Mouse (Mus musculus) forebrain, embryonic 13.5 days (tissue): Measurements from ENCODE around the gene Pomp. TPM values are rescaled to one million over a fixed set of nuclear protein-coding genes. Genes with fewer than 3 reads are reported as not detected.
A peak's percentile ranks its signal among the peaks of the same experiment; 100 is the strongest.
"Not testable (repeated sequence)": the region's sequence is repeated elsewhere in the genome, so short reads cannot be mapped to it uniquely, and the experiment has no call there.

Source experiments
- ATAC-seq: fragments of 200-750 bp; cut with Nextera tagmentation; 2 replicates; pipeline ENCODE4 v1.8.0; 2017
- H3K27ac ChIP-seq: fragments of 300-500 bp; sonication (generic); 2 replicates; pipeline ENCODE4 v1.5.1; 2015; ENCODE audit warnings: inconsistent platforms, mild to moderate bottlenecking, moderate library complexity
- H3K27me3 ChIP-seq: fragments of 300-500 bp; sonication (generic); 2 replicates; pipeline ENCODE4 v1.6.1; 2015; ENCODE audit warnings: mild to moderate bottlenecking, inconsistent platforms
- H3K36me3 ChIP-seq: fragments of 300-500 bp; sonication (generic); 2 replicates; pipeline ENCODE4 v1.6.1; 2015; ENCODE audit warnings: mild to moderate bottlenecking, inconsistent platforms; ENCODE audit not compliant: poor library complexity, severe bottlenecking
- H3K4me1 ChIP-seq: fragments of 300-500 bp; sonication (generic); 2 replicates; pipeline ENCODE4 v1.6.1; 2015; ENCODE audit warnings: inconsistent platforms
- H3K4me2 ChIP-seq: fragments of 300-500 bp; sonication (generic); 2 replicates; pipeline ENCODE4 v1.6.1; 2015; ENCODE audit warnings: inconsistent platforms, mild to moderate bottlenecking, moderate library complexity
- H3K4me3 ChIP-seq: fragments of 300-500 bp; sonication (generic); 2 replicates; pipeline ENCODE4 v1.5.1; 2015; ENCODE audit warnings: mild to moderate bottlenecking, inconsistent platforms
- H3K9ac ChIP-seq: fragments of 300-500 bp; sonication (generic); 2 replicates; pipeline ENCODE4 v1.6.1; 2015; ENCODE audit warnings: mild to moderate bottlenecking, inconsistent platforms
- H3K9me3 ChIP-seq: fragments of 300-500 bp; sonication (generic); replicated peaks from 2 replicates; pipeline ENCODE4 v1.6.1; 2016; ENCODE audit warnings: inconsistent platforms
- WGBS: fragments of 180-500 bp; shearing (Covaris S2); methylation state at CpG from one replicate; pipeline ENCODE4 v1.1.7; 2015; 5-methylcytosine and 5-hydroxymethylcytosine counted together
- polyA plus RNA-seq: library from polyadenylated mRNA; unstranded; fragments of >200 nt; fragmentation: Nextera tagmentation; extraction: Ambion mirVana; gene quantifications from 2 replicates; pipeline ENCODE4 v1.2.1, GENCODE M21; 2015

The Pomp gene
- polyA plus RNA-seq, 1 experiment from 2014 or later: 585 TPM

DNA sequence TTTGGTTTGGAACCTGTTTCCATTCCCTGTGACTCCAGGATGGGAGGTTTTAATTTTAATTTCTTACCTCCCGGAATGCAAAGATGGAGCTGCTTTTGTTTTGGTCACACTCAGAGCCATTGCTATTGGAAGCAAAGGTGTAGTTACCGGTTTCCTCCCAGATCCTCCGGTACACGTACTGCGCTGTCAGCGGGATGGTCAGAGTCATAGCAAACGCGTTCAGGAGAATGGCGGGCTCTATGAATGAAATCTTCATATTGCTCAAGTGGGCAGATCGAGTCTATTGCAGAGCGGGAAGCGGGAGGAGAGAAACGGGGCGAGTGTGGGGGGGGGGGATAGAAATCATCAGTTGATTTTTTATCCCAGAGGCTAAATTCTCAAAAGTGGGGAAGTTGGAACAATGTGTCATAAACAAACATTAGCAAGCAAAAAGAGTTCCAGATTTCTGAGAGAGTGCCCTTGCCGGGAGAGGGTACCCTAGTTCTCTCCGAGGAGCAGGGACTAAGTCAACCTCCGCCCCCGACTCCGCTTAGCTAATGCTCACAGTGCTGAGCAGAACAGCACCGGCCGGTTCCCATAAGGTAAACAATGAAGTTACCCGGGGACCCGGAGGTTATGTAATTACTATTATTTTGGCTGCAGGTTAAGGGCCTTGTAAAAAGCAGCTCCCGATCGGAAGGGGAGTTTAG lies 33.6 kb downstream of the Pomp start:
- 2% methylated on average over 25 of the region's 25 CpGs for WGBS
- peaks cover 18% of the 10 kb centered on the region for H3K27me3 ChIP-seq
- ATAC-seq: peak; percentile 48
- H3K36me3 ChIP-seq: no peaks in the 10 kb centered on the region
- H3K4me3 ChIP-seq: peak overlapping the region; percentile 60
- peak overlapping the region; percentile 60 for H3K9ac ChIP-seq
- H3K27ac ChIP-seq: no peak overlapping the region
- peaks cover 21% of the 10 kb centered on the region; the same call in 1 of the 2 replicates for H3K4me1 ChIP-seq
- no peaks in the 10 kb centered on the region for H3K9me3 ChIP-seq
- H3K4me2 ChIP-seq: peak overlapping the region; percentile 89

DNA sequence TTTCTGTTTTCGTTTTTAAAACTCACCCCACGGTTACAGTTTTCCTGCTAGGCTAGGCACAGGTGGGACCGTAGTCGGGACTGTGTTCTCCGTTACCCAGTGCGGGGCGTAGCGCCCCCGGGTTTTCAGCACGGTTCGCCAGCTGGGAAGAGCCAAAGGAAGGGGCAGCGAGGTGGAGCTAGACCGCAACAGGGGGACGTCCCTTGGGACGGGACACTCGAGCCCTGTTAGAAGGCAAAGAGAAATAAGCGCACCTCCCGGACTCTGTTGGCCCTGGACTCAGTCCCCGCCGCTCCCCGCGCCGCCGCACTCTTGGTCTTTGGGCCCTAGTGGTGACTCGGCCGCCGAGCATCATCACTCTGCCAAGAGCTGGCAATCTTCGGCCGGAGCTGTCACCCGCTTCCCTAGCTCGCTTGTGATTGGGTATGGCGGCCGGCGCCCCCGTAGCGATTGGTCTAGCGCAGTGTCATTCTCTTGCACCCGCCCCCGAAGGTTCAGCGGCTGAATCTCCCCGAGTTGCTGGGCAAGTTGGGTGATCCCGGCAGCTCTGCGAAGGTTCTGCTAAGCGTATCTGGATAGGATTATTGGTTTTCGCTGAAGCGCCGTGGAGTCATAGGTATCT lies 34.3 kb downstream of the Pomp start, which contains the start of gene Slc46a3:
Gene Slc46a3 (minus strand): TSS at position 361 of the 622 bp plus-strand sequence.
- Histone ChIP-seq H3K27ac (no peak within 1 kb of the TSS), H3K9me3 (no peaks in the 10 kb centered on the region), H3K27me3 (peaks cover 18% of the 10 kb centered on the region), H3K4me1 (peaks cover 21% of the 10 kb centered on the region; the same call in 1 of the 2 replicates), H3K4me3 (peak within 1 kb of the TSS; percentile 60), H3K9ac (peak within 1 kb of the TSS; percentile 60), H3K4me2 (peak within 1 kb of the TSS; percentile 89), H3K36me3 (no peaks in the 10 kb centered on the region)
- WGBS: under 1% methylated on average over 47 of the region's 47 CpGs
- peak; percentile 99 for ATAC-seq

DNA sequence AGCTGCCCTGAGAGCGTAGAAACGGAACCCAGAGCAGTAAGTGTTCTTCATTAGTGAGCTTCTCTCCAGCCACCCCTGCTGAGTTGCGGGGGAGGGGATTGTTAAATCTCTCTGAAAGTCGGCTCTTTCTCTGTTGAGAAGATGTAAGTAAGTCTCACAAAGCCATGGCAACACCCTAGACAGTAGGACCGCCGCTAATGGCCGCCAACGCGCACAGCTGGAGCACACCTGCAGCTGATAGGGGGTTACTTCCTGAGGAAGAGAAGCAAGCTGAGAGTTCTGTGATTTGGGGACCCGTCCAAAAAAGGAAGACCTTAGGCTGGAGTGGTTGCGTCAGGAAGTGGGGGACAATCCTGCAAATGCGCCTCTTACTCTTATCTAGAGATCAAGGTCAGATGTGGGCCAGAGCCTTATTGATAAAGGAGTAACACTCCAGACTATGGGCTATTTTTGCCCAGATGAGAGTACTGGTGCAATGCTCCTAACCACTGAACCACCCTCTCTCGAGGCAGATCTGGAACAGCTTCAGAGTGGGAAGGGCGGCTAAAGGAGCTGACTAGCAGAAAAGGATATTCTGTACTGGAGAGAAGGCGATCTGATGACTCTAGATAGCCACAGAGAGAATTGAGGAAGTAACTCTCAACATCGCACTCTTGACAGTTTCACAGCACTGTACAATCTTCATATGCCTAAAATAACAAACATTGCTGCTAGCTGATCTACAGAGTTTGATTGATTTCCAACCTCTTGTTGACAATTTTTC lies 35.4 kb downstream of the Pomp start:
- Histone ChIP-seq H3K36me3 (no peaks in the 10 kb centered on the region), H3K4me3 (peak overlapping the region; percentile 60), H3K4me2 (peak overlapping the region; percentile 89), H3K9ac (no peak overlapping the region), H3K9me3 (no peaks in the 10 kb centered on the region), H3K27me3 (peaks cover 18% of the 10 kb centered on the region), H3K4me1 (peaks cover 21% of the 10 kb centered on the region; the same call in 1 of the 2 replicates), H3K27ac (no peak overlapping the region)
- ATAC-seq: no peak
- WGBS: 27% methylated on average over 16 of the region's 16 CpGs

DNA sequence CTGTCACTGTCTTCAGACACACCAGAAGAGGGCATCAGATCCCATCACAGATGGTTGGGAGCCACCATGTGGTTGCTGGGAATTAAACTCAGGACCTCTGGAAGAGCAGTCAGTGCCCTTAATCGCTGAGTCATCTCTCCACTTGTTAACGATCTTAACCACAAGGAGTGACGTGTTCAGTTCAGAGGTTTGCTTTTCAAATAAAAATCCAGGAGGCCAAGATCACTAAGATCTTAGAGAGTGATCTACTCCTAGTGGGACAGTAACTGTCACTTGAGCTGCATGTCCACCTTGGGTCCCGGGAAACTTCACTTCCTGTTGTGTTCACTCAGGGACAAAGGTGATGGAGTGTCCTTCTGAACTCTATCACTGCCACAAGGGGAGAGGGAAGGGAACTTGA lies 36.2 kb downstream of the Pomp start:
- H3K9me3 ChIP-seq, H3K27ac ChIP-seq, H3K36me3 ChIP-seq, H3K9ac ChIP-seq, H3K4me3 ChIP-seq, H3K4me2 ChIP-seq, ATAC-seq: not testable (repeated sequence)
- H3K4me1 ChIP-seq: peaks cover 21% of the 10 kb centered on the region; the same call in 1 of the 2 replicates
- H3K27me3 ChIP-seq: peaks cover 18% of the 10 kb centered on the region
- WGBS: 82% methylated on average over 4 of the region's 4 CpGs

DNA sequence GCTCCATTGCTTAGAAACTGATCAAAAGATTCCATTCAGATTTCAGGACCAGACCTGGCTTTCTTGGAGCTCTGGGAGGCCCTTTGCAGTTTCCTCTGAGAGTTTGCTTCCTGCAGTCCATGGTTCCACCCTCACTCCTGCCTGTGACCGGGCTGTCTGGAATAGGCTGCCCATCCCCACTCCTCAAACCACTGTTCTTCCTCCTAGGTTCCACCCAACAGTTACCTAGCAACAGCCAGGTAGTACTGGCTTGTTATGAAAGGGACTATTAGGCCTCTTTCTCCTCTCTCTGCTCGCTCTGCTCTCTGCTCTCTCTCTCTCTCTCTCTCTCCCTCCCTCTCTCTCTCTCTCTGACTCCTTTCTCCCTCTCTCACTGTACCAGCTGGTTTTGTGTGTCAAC lies 38.0 kb downstream of the Pomp start:
- H3K4me2 ChIP-seq: no peak overlapping the region
- H3K36me3 ChIP-seq: no peaks in the 10 kb centered on the region
- peaks cover 16% of the 10 kb centered on the region; the same call in 1 of the 2 replicates for H3K4me1 ChIP-seq
- no peak overlapping the region for H3K9ac ChIP-seq
- H3K9me3 ChIP-seq: no peaks in the 10 kb centered on the region
- no peak overlapping the region for H3K27ac ChIP-seq
- no peak for ATAC-seq
- H3K27me3 ChIP-seq: peaks cover 11% of the 10 kb centered on the region
- WGBS: 67% methylated on average over 2 of the region's 2 CpGs
- no peak overlapping the region for H3K4me3 ChIP-seq

DNA sequence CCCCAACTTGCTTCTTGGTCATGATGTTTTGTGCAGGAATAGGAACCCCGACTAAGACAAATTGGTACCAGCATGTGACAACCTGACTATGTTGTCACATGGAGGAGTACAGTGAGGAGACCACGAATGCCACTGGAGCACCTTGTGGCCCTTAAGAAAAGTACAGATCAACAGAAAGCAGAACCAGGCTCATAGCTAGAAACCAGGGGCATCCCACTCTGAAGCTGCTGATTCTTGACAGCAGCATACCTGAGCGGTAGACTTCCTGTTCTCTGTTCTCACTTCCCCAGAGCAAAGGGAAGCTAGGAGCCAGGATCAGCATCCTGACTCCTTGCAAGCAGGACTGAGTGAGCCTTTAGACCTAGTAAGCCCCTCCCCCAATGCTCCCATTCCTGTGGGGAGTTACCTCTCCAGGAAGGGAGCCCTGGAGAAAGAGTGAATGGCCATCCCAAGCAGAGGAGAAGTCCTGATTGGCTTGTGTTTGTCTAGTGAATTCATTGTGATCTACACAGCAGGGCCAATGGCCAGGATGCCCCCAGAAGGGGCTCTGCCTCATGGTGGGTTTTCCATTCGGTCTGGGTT lies 38.8 kb downstream of the Pomp start:
- no peaks in the 10 kb centered on the region for H3K9me3 ChIP-seq
- H3K36me3 ChIP-seq: no peaks in the 10 kb centered on the region
- 67% methylated on average over 4 of the region's 4 CpGs for WGBS
- H3K4me3 ChIP-seq: no peak overlapping the region
- no peak overlapping the region for H3K4me2 ChIP-seq
- H3K27ac ChIP-seq: no peak overlapping the region
- peaks cover 8% of the 10 kb centered on the region; the same call in 1 of the 2 replicates for H3K4me1 ChIP-seq
- no peak overlapping the region for H3K9ac ChIP-seq
- H3K27me3 ChIP-seq: peaks cover 7% of the 10 kb centered on the region
- no peak for ATAC-seq

DNA sequence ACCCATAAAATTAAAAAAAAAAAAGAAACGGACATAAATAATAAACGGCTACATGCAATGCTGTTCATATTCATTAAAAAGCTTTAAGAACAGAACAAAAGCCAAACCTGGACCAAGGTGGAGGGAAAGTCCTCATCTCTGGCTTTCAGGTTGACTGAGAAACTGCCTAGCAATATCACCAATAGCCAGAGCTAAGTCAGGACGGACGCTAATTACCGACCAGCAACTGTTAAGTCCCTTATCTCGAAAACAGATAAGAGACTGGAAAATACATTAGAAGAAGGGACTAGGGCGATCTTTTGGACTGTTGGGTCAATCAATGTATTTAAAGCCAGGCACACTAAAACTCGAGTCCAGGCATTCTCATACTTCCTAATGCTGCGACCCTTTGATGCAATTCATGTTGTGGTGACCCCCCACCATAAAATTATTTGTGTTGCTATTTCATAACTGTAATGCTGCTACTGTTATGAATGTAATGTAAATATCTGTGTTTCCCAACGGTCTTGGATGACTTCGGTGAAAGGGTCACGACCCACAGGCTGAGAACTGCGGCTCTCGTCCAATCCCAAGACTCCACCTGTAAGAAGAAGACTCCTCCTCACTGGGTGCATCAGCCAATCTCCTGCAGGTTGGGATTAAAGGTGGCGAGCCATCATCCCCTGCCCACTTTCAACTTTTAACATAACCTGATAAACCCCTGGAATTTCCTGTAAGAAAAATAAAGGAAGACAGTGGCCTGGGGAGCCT lies 41.9 kb downstream of the Pomp start:
- H3K4me3 ChIP-seq: no peak overlapping the region
- H3K9ac ChIP-seq: no peak overlapping the region
- H3K4me2 ChIP-seq: no peak overlapping the region
- no peak for ATAC-seq
- no peaks in the 10 kb centered on the region for H3K36me3 ChIP-seq
- H3K4me1 ChIP-seq: no peaks in the 10 kb centered on the region
- WGBS: 91% methylated on average over 15 of the region's 15 CpGs
- no peaks in the 10 kb centered on the region for H3K27me3 ChIP-seq
- H3K27ac ChIP-seq: no peak overlapping the region
- no peaks in the 10 kb centered on the region for H3K9me3 ChIP-seq

DNA sequence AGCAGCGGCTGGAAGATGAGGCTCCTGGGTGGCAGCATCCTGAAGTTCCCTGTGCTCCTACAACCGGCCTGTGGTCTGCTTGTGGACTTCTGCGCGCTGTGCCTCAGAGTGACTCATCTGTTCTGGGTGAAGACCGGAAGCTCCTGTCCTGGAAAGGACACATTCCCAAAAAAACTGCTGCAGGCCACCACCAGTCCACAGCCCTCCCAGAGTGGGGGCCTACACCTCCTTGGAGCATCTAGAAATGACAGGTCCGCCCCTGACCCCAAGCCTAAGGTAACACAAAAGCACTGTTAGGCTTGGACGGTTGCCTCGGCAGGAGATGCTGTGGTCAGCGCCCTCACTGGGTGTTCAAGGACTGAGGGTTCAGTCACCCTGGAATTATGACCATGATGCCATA lies 42.9 kb downstream of the Pomp start:
- Histone ChIP-seq H3K4me3 (no peak overlapping the region), H3K4me2 (no peak overlapping the region), H3K9ac (no peak overlapping the region), H3K4me1 (no peaks in the 10 kb centered on the region), H3K9me3 (no peaks in the 10 kb centered on the region), H3K27ac (no peak overlapping the region), H3K36me3 (no peaks in the 10 kb centered on the region), H3K27me3 (no peaks in the 10 kb centered on the region)
- 94% methylated on average over 9 of the region's 9 CpGs for WGBS
- ATAC-seq: no peak

DNA sequence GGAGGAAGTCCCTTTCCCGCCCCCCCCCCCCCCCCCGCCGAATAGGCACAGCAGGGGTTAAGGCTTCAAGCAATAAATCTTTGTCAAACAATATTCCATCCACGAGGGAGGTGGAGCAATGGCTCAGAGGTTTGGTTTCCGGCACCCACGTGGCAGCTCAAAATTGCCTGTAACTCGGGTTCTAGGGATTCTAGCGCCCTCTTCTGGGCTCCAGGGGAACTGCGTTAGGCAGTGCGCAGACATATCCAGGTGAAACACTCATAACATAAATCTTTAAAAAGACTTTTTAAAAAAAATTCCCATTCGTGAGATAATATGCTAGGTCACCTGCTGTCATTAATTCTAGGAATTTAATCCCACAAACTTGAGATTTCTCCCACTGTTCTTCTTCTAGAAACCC lies 46.9 kb downstream of the Pomp start:
- no peaks in the 10 kb centered on the region for H3K36me3 ChIP-seq
- no peak for ATAC-seq
- 59% methylated on average over 11 of the region's 11 CpGs for WGBS
- no peaks in the 10 kb centered on the region for H3K27me3 ChIP-seq
- H3K4me3 ChIP-seq: no peak overlapping the region
- H3K9me3 ChIP-seq: no peaks in the 10 kb centered on the region
- H3K27ac ChIP-seq: no peak overlapping the region
- no peak overlapping the region for H3K4me2 ChIP-seq
- no peaks in the 10 kb centered on the region for H3K4me1 ChIP-seq
- H3K9ac ChIP-seq: no peak overlapping the region

DNA sequence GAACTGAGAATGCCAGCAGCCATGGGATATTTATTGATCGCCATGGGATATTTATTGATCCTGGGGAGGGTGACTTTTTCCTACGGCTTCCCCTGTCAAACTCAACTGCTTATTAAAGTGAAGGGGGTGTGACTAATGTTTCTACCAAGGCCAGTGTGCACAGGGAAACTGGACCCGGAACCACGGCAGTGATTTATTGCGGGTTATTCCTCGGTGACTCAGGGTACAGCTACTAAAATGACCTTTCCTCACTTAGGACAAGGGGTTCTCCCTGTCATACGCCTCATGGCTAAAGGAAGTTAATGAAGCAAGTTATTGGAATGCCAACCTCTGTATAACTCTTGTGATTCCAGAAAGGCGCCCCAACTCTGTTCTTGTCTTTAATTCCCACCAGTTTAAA lies 47.6 kb downstream of the Pomp start:
- Histone ChIP-seq H3K9me3 (no peaks in the 10 kb centered on the region), H3K9ac (no peak overlapping the region), H3K27ac (no peak overlapping the region), H3K36me3 (no peaks in the 10 kb centered on the region), H3K4me1 (no peaks in the 10 kb centered on the region), H3K4me3 (no peak overlapping the region), H3K4me2 (no peak overlapping the region), H3K27me3 (no peaks in the 10 kb centered on the region)
- ATAC-seq: no peak
- WGBS: 93% methylated on average over 8 of the region's 8 CpGs

DNA sequence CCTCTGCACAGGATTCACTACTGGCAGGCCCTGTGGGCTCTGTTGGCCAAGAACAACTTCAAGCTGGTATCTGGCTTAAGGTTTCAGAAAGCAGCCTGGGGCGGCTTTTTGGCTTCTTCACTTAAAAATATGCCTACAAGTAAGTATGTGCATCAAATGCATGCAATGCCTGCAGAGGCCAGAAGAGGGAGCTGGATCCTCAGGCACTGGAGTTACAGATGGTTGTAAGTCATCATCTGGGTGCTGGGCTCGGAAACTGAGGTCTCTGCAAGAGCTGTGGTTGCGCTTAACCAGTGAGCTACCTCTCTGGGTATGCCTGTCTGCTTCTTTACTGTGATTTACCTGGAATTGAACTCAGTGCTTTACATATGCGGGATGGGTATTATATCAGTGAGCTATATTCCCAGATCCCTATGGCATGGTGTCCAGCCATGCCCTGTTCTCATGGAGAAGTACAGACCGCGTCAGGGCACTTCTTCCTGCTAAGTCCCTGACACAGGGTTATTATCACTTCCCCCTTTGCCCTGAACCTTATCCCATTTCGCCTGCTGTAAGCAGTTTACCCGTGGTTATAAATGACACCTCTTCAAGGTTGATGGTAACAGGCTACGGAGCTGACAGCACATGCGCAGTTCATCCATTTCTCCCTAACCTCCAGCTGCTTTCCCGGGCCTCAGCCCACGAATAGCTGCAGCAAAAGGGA lies 50.7 kb downstream of the Pomp start:
- Histone ChIP-seq H3K9ac (no peak overlapping the region), H3K4me3 (no peak overlapping the region), H3K36me3 (no peaks in the 10 kb centered on the region), H3K27me3 (no peaks in the 10 kb centered on the region), H3K4me1 (no peaks in the 10 kb centered on the region), H3K4me2 (no peak overlapping the region), H3K9me3 (no peaks in the 10 kb centered on the region), H3K27ac (no peak overlapping the region)
- no peak for ATAC-seq
- WGBS: 88% methylated on average over 12 of the region's 12 CpGs
